Mouse (Mus musculus) liver, adult 2 months (tissue): ENCODE measurements around the gene Zdhhc17. TPM values are rescaled to one million over a fixed set of nuclear protein-coding genes. Genes with fewer than 3 reads are reported as not detected.
A peak's percentile ranks its signal among the peaks of the same experiment; 100 is the strongest.

Source experiments
- DNase-seq: peaks from one replicate; pipeline ENCODE4 v3.0.0-alpha.2; 2011; ENCODE audit warnings: low read depth, low spot score; ENCODE audit errors: extremely low read depth
- H3K27ac ChIP-seq: fragments of 200-500 bp; replicated peaks from 2 replicates; pipeline ENCODE4 v1.5.1; 2012; ENCODE audit warnings: low read depth, mild to moderate bottlenecking, control low read depth, inconsistent platforms, low read length; ENCODE audit not compliant: insufficient read depth
- H3K27me3 ChIP-seq: fragments of 200-500 bp; 2 replicates; pipeline ENCODE4 v1.6.1; 2012; ENCODE audit warnings: mild to moderate bottlenecking, moderate library complexity, low read length, inconsistent platforms; ENCODE audit not compliant: control insufficient read depth, insufficient read depth
- H3K36me3 ChIP-seq: fragments of 200-500 bp; 2 replicates; pipeline ENCODE4 v1.6.1; 2012; ENCODE audit warnings: low read length, inconsistent platforms; ENCODE audit not compliant: control insufficient read depth, insufficient read depth
- H3K4me1 ChIP-seq: fragments of 200-500 bp; 2 replicates; pipeline ENCODE4 v1.6.1; 2011; ENCODE audit warnings: low read length; ENCODE audit not compliant: control insufficient read depth, insufficient read depth
- H3K4me3 ChIP-seq: fragments of 200-500 bp; 2 replicates; pipeline ENCODE4 v1.5.1; 2011; ENCODE audit warnings: low read depth, mild to moderate bottlenecking, control low read depth, low read length, moderate library complexity; ENCODE audit not compliant: insufficient read depth
- H3K79me2 ChIP-seq: fragments of 200-500 bp; 2 replicates; pipeline ENCODE4 v1.6.1; 2012; ENCODE audit warnings: inconsistent platforms, mild to moderate bottlenecking, low read length, moderate library complexity; ENCODE audit not compliant: control insufficient read depth, insufficient read depth
- H3K9ac ChIP-seq: fragments of 200-500 bp; 2 replicates; pipeline ENCODE4 v1.6.1; 2012; ENCODE audit warnings: low read depth, mild to moderate bottlenecking, control low read depth, inconsistent platforms, low read length
- CTCF ChIP-seq: fragments of 200-500 bp; IDR thresholded peaks from 2 replicates; pipeline ENCODE4 v1.5.1; 2011; ENCODE audit warnings: low read depth, low read length, control low read depth
- POLR2A ChIP-seq: fragments of 200-500 bp; IDR thresholded peaks from 2 replicates; pipeline ENCODE4 v1.6.1; 2011; ENCODE audit warnings: low read length, control low read depth; ENCODE audit not compliant: insufficient read depth; ENCODE audit errors: extremely low read depth
- WGBS: fragments of 180-500 bp; shearing (Covaris S2); methylation state at CpG from one replicate; pipeline ENCODE4 v1.1.7; 2018; 5-methylcytosine and 5-hydroxymethylcytosine counted together
- polyA plus RNA-seq: library from polyadenylated mRNA; depleted of rRNA; stranded (reverse); fragments of >200 nt; gene quantifications from 2 replicates; pipeline ENCODE4 v1.2.3, GENCODE M21; 2012
- total RNA-seq: library from RNA; depleted of rRNA; stranded (reverse); fragments of >200 nt; gene quantifications from 2 replicates; pipeline ENCODE4 v1.2.3, GENCODE M21; 2014

Gene Zdhhc17
- total and polyA plus RNA-seq, 2 experiments = 6.3 to 17.7 TPM

GRCm38 (mm10) chr10:110962172-110962571, 47.8 kb downstream of the Zdhhc17 start:
- no peak for DNase-seq
- Histone ChIP-seq H3K27me3 (no peaks in the 10 kb centered on the region), H3K79me2 (no peaks in the 10 kb centered on the region), H3K27ac (no peak overlapping the region), H3K9ac (no peak overlapping the region), H3K4me3 (no peak overlapping the region), H3K36me3 (peaks cover 10% of the 10 kb centered on the region; the same call in 1 of the 2 replicates), H3K4me1 (no peaks in the 10 kb centered on the region)
- WGBS = 26% methylated on average over 1 of the region's 1 CpGs
- no peak for TF ChIP-seq POLR2A
- peak; percentile 35; the same call in 1 of the 2 replicates for TF ChIP-seq CTCF

GRCm38 (mm10) chr10:110960841-110961240, 49.1 kb downstream of the Zdhhc17 start:
- H3K4me1 ChIP-seq = no peaks in the 10 kb centered on the region

DNA sequence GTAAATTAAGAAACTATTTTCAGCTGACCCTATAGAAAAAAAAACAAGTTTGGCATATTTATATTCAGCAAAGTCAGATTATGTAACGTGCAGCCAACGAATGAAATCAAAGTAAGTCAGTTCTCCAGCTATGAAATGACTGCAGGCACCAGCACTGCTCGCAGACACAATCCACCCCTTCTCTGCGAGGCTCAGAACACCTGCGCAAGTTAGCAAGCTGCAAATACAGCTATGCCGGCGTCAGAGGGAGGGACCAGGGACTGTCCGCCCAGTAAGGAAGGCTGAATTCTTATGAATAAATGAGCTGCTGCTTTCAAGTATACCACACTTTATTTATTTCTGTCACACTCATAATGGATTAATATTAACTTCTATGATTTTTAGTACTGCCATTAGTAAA, 50.2 kb downstream of the Zdhhc17 start:
- DNase-seq = no peak
- Histone ChIP-seq H3K4me1 (no peaks in the 10 kb centered on the region), H3K79me2 (no peaks in the 10 kb centered on the region), H3K36me3 (peaks cover 10% of the 10 kb centered on the region), H3K9ac (no peak overlapping the region), H3K27ac (no peak overlapping the region), H3K4me3 (no peak overlapping the region), H3K27me3 (no peaks in the 10 kb centered on the region)
- no peak for TF ChIP-seq CTCF
- TF ChIP-seq POLR2A = no peak
- 95% methylated on average over 8 of the region's 8 CpGs for WGBS

More at GRCm38 (mm10) chr10:110960841-110961240, 49.1 kb downstream of the Zdhhc17 start:
- 72% methylated on average over 6 of the region's 6 CpGs for WGBS
- Histone ChIP-seq H3K4me3 (no peak overlapping the region), H3K79me2 (no peaks in the 10 kb centered on the region), H3K27ac (no peak overlapping the region), H3K36me3 (peaks cover 13% of the 10 kb centered on the region), H3K9ac (no peak overlapping the region), H3K27me3 (no peaks in the 10 kb centered on the region)
- no peak for DNase-seq
- TF ChIP-seq CTCF (no peak), POLR2A (no peak)

GRCm38 (mm10) chr10:110958879-110959278, 51.1 kb downstream of the Zdhhc17 start:
- Histone ChIP-seq H3K36me3 (peaks cover 10% of the 10 kb centered on the region), H3K79me2 (no peaks in the 10 kb centered on the region), H3K4me3 (no peak overlapping the region), H3K9ac (no peak overlapping the region), H3K27me3 (no peaks in the 10 kb centered on the region), H3K27ac (no peak overlapping the region), H3K4me1 (no peaks in the 10 kb centered on the region; the same call in 1 of the 2 replicates)
- TF ChIP-seq POLR2A (no peak), CTCF (no peak)
- no peak for DNase-seq
- 98% methylated on average over 6 of the region's 6 CpGs for WGBS

DNA sequence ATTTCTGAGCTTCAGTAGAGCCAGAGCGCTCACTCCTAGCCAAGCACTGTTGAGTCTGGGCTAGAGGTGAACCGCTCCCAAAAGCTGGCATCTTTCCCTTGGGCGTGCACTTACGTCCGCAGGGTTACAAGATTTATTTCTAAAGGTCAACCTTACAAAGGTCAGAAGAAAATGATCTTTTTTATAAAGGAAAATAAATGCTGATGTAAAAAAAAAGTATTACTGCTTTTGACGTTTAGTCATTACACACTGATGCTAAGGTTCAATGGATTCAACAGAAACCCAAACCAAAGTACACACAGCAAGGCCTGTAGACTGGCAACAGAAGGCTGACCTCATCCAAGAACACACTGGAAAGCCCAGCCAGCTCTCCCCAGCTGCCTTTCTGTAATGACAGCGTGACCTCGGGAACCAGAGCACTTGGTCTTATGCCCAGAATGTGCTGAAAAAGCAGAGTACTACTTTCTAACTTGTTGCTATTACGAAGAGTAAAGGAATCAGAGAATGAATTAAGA, 56.9 kb downstream of the Zdhhc17 start:
- peak; percentile 100 for DNase-seq
- H3K27me3 ChIP-seq = no peaks in the 10 kb centered on the region
- 11% methylated on average over 9 of the region's 9 CpGs for WGBS
- H3K9ac ChIP-seq = no peak overlapping the region
- no peak overlapping the region for H3K4me3 ChIP-seq
- H3K4me1 ChIP-seq = peaks cover 12% of the 10 kb centered on the region
- no peak for TF ChIP-seq POLR2A
- TF ChIP-seq CTCF = no peak
- peak overlapping the region; percentile 65 for H3K27ac ChIP-seq
- H3K36me3 ChIP-seq = peaks cover 4% of the 10 kb centered on the region
- H3K79me2 ChIP-seq = no peaks in the 10 kb centered on the region

GRCm38 (mm10) chr10:110952271-110952670, 57.7 kb downstream of the Zdhhc17 start:
- H3K36me3 ChIP-seq = peaks cover 6% of the 10 kb centered on the region
- TF ChIP-seq CTCF (no peak), POLR2A (no peak)
- no peaks in the 10 kb centered on the region for H3K27me3 ChIP-seq
- no peak overlapping the region for H3K4me3 ChIP-seq
- H3K79me2 ChIP-seq = no peaks in the 10 kb centered on the region
- peaks cover 12% of the 10 kb centered on the region for H3K4me1 ChIP-seq
- H3K27ac ChIP-seq = peak overlapping the region; percentile 65
- H3K9ac ChIP-seq = no peak overlapping the region
- WGBS = 31% methylated on average over 8 of the region's 8 CpGs
- DNase-seq = peak; percentile 78
